Mouse (Mus musculus): ENCODE results near the gene Thsd7a. TPM values are rescaled to one million over a fixed set of nuclear protein-coding genes. Genes with fewer than 3 reads are reported as not detected.

Gene Thsd7a
- polyA plus RNA-seq, 1 experiment from 2014 or later: 60.5 TPM

DNA sequence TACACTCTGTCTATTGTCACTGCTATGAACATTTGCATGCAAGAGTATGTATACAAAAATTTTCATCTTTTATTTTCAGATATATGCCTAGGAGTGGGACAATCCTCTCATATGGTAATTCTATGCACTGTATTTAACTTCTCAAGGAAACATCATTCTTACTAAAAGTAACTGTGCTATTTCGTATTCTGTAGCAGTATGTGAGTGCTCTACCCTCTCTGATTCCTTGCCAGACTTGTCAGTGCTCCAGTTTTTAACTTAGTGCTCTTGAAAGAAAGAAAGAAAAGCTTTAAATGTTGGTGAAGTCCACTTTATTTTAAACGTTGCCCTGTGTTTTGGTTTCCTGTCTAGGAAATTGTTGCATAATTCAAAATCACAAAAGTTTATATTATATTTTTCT is 395.6 kb downstream of the Thsd7a start:
- Histone ChIP-seq H3K27ac (replicated peaks) (no peak overlapping the region), H3K9me3 (0 out of 2 replicates have a peak, but pooled peaks cover 7% of the 10 kb centered on the region), H3K4me2 (no peak overlapping the region), H3K27me3 (no peaks in the 10 kb centered on the region), H3K9ac (no peak overlapping the region), H3K4me1 (replicated peaks) (0 out of 2 replicates have a peak, but pooled peaks cover 4% of the 10 kb centered on the region), H3K36me3 (no peaks in the 10 kb centered on the region), H3K4me3 (no peak overlapping the region)
- WGBS: 81% methylated on average over 2 of the region's 2 CpGs
- ATAC-seq (ENCODE audit: low read depth): no peak

DNA sequence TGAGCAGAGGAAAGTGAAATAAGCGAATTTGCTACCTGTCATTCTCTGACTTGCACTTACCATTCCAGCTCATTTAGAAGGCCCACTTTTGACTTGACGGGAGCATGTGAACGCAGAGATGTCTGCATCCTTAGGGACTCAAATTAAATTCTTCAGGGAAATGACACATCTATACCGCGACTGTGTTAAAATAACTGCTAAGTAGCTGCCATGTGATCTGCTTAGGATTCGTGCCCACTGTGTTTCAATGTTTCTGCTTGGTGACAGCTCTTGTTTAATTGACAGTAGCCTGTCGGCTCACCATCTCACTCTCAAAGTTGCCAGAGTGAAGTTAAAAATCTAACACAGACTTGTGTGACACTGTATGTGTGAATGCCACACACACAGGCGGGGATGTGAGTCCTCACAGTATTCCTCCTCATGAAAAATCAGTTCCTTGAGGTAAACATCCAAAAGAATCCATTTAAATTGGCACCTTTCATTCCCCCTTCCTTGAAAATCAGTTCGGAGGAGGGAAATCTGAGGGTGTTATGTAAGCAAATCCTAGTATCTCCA is 397.0 kb downstream of the Thsd7a start:
- H3K27me3 ChIP-seq: no peaks in the 10 kb centered on the region
- no peak overlapping the region for H3K27ac ChIP-seq (replicated peaks)
- WGBS: 74% methylated on average over 9 of the region's 9 CpGs
- H3K4me3 ChIP-seq: no peak overlapping the region
- no peak overlapping the region for H3K4me2 ChIP-seq
- H3K9me3 ChIP-seq: 0 out of 2 replicates have a peak, but pooled peaks cover 7% of the 10 kb centered on the region
- no peak overlapping the region for H3K9ac ChIP-seq
- H3K36me3 ChIP-seq: 0 out of 2 replicates have a peak, but pooled peaks cover under 1% of the 10 kb centered on the region
- ATAC-seq (ENCODE audit: low read depth): no peak
- 0 out of 2 replicates have a peak, but pooled peaks cover 4% of the 10 kb centered on the region for H3K4me1 ChIP-seq (replicated peaks)

DNA sequence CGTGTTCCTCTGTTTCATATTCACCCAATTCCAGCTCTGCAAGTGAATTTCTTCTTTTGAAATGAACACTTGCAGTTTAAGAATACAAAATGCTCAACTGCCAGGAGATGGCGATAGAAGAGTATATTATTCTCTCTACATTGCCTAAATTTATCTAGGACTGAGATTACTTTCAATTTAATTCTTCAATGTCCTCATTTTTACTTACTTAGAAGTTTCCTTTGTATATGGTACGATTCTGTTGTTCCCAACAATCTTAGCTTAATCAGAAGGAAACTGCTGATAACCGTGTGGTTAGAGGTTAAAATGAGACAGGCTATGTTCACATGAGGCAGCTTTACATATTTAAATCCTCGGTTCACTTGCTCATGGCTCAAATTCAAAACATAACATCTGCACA is 398.5 kb downstream of the Thsd7a start:
- no peak for ATAC-seq (ENCODE audit: low read depth)
- no peaks in the 10 kb centered on the region for H3K9me3 ChIP-seq
- no peak overlapping the region for H3K4me2 ChIP-seq
- H3K4me1 ChIP-seq (replicated peaks): 0 out of 2 replicates have a peak, but pooled peaks cover 4% of the 10 kb centered on the region
- no peaks in the 10 kb centered on the region for H3K27me3 ChIP-seq
- no peak overlapping the region for H3K9ac ChIP-seq
- no peak overlapping the region for H3K27ac ChIP-seq (replicated peaks)
- H3K4me3 ChIP-seq: no peak overlapping the region
- H3K36me3 ChIP-seq: 0 out of 2 replicates have a peak, but pooled peaks cover 3% of the 10 kb centered on the region
- 54% methylated on average over 5 of the region's 5 CpGs for WGBS

DNA sequence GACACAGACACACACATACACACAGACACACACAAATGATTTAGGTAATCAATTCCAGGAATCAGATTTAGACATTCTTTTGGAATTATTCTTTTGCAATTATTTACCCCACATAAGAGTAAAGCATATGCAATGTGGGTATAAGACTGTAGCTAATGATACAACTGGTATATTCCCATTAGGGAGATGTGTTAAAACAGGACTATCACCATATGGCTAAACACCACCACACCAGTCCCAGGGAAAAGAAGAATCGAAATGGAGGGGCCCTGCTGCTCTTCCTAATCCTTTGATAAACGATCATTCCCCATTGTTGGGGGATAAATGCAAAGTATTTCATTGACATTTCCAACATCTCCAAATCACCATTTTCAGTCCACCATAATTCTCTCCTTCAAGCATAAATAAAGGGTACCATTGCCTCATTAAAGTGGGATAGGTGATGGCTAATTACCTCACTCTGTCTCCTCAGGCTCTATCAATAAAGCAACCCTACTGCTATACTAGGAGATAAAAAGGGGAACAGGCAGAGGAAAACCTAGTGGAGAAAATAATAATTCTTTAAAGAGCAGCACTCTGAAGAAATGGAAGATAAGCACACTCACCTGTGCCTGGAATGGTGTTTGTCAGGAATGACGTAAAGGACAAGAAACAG is 400.0 kb downstream of the Thsd7a start:
- H3K27ac ChIP-seq (replicated peaks): 0 out of 2 replicates have a peak overlapping the region, but pooled peaks have one; percentile 4
- no peak overlapping the region for H3K4me3 ChIP-seq
- 0 out of 2 replicates have a peak, but pooled peaks have one; percentile 43 for ATAC-seq (ENCODE audit: low read depth)
- H3K4me1 ChIP-seq (replicated peaks): 0 out of 2 replicates have a peak, but pooled peaks cover 4% of the 10 kb centered on the region
- H3K9me3 ChIP-seq: no peaks in the 10 kb centered on the region
- H3K4me2 ChIP-seq: no peak overlapping the region
- 0 out of 2 replicates have a peak, but pooled peaks cover 3% of the 10 kb centered on the region for H3K36me3 ChIP-seq
- WGBS: 54% methylated on average over 3 of the region's 3 CpGs
- no peak overlapping the region for H3K9ac ChIP-seq
- H3K27me3 ChIP-seq: no peaks in the 10 kb centered on the region

DNA sequence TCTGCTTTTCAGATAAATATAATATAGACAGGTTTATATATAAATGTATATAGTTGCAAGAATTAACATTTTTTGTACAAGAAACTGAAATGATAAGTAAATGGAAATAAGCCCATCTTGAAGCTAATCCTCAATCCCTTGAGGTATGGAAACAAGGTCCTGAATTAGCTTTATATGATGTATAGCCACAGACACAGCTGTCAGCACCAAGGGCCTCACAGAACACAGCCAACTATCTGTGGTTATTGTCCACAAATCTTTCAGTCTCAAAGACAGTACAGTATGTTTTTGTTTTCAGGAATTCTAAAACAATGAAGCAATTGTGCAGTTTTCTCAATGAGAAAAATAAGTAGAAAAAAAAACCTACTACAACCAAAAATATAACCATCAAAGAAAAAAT is 400.5 kb downstream of the Thsd7a start:
- no peaks in the 10 kb centered on the region for H3K27me3 ChIP-seq
- no peaks in the 10 kb centered on the region for H3K9me3 ChIP-seq
- 0 out of 2 replicates have a peak, but pooled peaks cover 4% of the 10 kb centered on the region for H3K4me1 ChIP-seq (replicated peaks)
- H3K4me3 ChIP-seq: no peak overlapping the region
- H3K36me3 ChIP-seq: 0 out of 2 replicates have a peak, but pooled peaks cover 3% of the 10 kb centered on the region
- ATAC-seq (ENCODE audit: low read depth): no peak
- H3K9ac ChIP-seq: no peak overlapping the region
- H3K27ac ChIP-seq (replicated peaks): no peak overlapping the region
- H3K4me2 ChIP-seq: no peak overlapping the region

DNA sequence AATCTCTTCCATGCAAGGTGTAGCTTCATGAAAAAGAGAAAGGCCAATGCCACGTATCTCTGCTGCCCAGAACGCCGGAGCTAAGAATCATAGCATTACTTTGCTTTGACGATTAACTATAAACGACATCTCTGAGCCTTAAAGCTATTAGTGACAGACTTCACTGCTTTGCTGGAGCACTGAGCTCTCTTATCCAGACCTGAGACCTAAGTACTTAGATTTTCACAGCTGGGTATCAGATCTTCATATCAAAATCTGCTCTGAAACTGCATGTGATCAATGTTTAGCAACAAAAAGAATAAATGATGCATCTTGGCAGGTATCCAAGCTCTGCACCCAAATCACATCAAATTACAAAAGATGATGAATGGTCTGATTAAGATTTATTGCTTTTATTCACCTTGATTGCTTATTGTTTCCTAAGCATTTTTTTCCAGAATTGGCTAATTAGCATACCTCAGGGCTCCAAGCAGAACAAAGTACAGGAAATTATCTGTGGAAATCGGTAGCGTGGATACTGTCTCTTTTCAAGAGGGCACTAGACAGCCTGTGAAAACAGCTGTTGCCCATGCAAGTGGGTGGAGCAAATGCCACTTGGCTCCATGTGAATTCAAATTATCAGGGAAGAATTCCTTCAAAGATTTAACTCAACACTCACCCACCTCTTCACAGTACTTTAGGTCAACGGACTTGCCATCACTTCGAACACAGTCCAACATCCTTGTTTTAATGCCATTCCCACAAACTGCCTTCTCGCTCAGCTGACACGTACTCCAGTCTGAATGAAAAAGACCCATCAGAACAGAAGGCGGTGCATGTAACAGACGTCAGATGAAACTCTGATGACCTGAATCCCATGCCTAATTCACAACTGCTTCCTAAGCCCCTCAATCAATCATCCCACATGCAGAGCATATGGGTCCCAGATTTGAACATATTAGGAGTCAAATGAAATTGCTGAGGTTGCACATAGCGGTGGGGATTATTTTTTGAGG is 412.3 kb downstream of the Thsd7a start:
- H3K4me3 ChIP-seq: no peak overlapping the region
- 53% methylated on average over 14 of the region's 14 CpGs for WGBS
- no peak overlapping the region for H3K4me2 ChIP-seq
- no peaks in the 10 kb centered on the region for H3K27me3 ChIP-seq
- 0 out of 2 replicates have a peak, but pooled peaks cover 8% of the 10 kb centered on the region for H3K36me3 ChIP-seq
- H3K4me1 ChIP-seq (replicated peaks): peaks cover 16% of the 10 kb centered on the region; the same call in 1 of the 2 replicates
- H3K9me3 ChIP-seq: no peaks in the 10 kb centered on the region
- peak; percentile 76 for ATAC-seq (ENCODE audit: low read depth)
- no peak overlapping the region for H3K9ac ChIP-seq
- peak overlapping the region; percentile 46 for H3K27ac ChIP-seq (replicated peaks)

DNA sequence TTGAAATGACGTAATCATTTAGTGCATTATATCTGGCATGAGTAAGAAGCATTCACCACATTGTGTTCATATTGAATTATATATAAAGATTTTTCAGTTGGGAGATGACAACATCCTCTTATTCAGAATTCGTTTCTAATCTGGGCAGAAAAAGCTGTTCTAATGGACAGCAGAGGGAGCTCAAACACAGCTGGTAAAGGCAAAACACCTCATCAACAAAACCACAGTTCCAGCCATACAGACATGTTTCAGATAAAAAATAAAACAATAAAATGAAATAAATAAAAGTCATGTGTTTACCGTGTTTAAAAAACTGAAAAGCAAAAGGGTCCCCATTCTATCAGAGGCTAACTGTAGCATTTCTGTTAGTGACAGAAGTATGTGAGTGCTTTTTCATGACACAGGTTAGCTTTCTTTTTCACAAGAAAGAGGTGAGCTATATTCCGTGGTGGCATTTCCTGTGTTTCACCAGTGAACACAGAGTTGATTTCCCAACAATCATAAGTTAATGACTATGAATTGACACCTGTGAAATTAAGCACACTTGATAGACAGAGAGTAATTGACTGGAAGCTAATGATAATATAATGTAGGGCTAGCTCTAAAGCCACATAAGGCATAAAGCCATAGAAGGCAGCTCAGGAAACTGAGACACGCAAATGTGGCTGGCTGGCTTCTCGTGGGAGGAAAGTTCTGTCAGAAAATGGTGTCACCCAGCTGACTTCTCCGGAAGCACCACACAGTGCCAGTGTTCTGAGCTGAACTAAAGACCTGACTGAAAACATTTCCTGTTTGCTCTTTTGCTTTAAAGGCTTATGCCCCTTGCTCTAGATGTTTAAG is 433.9 kb downstream of the Thsd7a start:
- no peaks in the 10 kb centered on the region for H3K4me1 ChIP-seq (replicated peaks)
- ATAC-seq (ENCODE audit: low read depth): peak; percentile 53
- H3K36me3 ChIP-seq: peaks cover 8% of the 10 kb centered on the region; the same call in 1 of the 2 replicates
- no peaks in the 10 kb centered on the region for H3K27me3 ChIP-seq
- no peak overlapping the region for H3K9ac ChIP-seq
- no peak overlapping the region for H3K4me3 ChIP-seq
- H3K27ac ChIP-seq (replicated peaks): 0 out of 2 replicates have a peak overlapping the region, but pooled peaks have one; percentile 19
- 54% methylated on average over 7 of the region's 7 CpGs for WGBS
- H3K9me3 ChIP-seq: no peaks in the 10 kb centered on the region
- no peak overlapping the region for H3K4me2 ChIP-seq

DNA sequence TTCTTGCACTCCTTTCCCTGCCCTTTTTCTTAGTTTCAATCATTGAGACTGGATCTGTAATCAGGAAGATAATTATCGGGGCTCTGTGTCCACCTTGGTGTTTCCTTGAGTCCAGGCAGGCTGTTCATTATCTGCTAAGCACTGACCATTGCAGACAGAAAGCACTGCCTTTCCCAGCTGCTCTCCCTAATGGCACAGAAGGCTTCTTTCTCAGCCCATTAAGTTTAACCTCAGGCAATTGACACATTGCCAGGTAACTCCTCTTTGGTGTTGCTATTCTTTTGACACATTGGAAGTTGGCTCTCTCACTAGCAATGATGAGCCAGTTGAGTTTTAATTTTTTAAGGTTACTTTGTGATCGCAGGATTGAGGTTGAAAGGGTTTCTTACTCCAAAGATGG is 441.7 kb downstream of the Thsd7a start:
- ATAC-seq (ENCODE audit: low read depth): no peak
- Histone ChIP-seq H3K4me1 (replicated peaks) (no peaks in the 10 kb centered on the region), H3K27ac (replicated peaks) (no peak overlapping the region), H3K27me3 (no peaks in the 10 kb centered on the region), H3K4me3 (no peak overlapping the region), H3K4me2 (no peak overlapping the region), H3K9me3 (peaks cover 6% of the 10 kb centered on the region; the same call in 1 of the 2 replicates), H3K9ac (no peak overlapping the region), H3K36me3 (no peaks in the 10 kb centered on the region)
- WGBS: 65% methylated on average over 2 of the region's 2 CpGs

DNA sequence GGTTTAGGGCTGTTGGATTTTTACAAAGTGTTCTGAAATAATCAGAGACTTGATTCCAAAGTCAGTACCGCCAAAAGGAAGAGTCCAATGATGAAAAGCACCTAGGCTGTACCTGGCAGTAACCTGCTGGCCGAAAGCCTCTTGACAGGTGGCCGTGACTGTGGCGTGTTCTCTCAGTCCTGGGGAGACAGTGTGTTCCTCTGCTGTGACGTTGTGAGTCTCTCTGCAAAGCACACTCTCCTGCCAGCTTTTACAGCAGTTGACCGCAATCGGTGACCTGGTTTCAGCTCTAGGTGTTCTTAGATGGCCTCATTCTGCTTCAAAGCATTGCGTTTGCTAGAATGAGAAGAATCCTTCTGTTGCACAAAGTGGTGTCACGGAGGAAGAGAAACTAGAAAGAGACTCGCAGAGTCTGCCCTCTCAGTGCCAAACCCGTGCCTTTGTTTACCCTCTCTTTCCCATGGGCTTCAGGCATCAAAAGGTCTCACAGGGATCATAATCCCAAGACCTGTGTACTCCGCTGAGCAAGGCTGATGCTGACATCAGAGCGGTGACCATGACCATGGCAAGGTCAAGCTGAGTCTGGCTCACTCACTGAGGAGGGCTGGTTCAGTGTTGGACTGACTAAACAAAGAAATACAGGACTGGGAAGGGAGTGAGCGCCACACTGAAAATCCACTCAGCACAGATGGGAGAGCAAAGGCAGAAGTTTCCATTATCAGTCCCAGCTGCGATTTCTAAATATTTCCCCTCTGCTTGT is 486.4 kb downstream of the Thsd7a start:
- ATAC-seq (ENCODE audit: low read depth): no peak
- no peak overlapping the region for H3K4me3 ChIP-seq
- no peak overlapping the region for H3K4me2 ChIP-seq
- no peaks in the 10 kb centered on the region for H3K27me3 ChIP-seq
- H3K9me3 ChIP-seq: no peaks in the 10 kb centered on the region
- no peak overlapping the region for H3K9ac ChIP-seq
- no peaks in the 10 kb centered on the region for H3K36me3 ChIP-seq
- 87% methylated on average over 15 of the region's 15 CpGs for WGBS
- peaks cover 26% of the 10 kb centered on the region for H3K4me1 ChIP-seq (replicated peaks)
- H3K27ac ChIP-seq (replicated peaks): no peak overlapping the region
